Mouse (Mus musculus): Measurements from ENCODE around the gene Map3k1.

Map3k1 gene

GRCm38 (mm10) chr13:111810998-111811628 is 2.3 kb upstream of the Map3k1 start:
- no peak for DNase-seq

- DNase-seq: peak; percentile 70 to 72
These were observed 854 bp upstream of the Map3k1 start for GRCm38 (mm10) chr13:111809466-111810228.

DNA sequence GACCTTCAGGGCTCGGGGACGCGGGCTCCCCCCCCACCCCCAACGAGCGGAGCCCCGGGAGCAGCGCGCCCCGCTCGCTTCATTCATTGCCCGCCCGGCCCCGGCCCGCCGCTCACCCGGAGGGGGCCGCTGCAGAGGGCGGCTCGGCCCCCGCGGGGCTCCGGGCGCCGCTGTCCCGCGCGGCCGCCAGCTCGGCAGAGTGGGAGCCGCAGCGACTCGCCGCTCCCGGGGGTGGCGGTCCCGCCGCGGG is 481 bp downstream of the Map3k1 start:
- DNase-seq: no peak

DNA sequence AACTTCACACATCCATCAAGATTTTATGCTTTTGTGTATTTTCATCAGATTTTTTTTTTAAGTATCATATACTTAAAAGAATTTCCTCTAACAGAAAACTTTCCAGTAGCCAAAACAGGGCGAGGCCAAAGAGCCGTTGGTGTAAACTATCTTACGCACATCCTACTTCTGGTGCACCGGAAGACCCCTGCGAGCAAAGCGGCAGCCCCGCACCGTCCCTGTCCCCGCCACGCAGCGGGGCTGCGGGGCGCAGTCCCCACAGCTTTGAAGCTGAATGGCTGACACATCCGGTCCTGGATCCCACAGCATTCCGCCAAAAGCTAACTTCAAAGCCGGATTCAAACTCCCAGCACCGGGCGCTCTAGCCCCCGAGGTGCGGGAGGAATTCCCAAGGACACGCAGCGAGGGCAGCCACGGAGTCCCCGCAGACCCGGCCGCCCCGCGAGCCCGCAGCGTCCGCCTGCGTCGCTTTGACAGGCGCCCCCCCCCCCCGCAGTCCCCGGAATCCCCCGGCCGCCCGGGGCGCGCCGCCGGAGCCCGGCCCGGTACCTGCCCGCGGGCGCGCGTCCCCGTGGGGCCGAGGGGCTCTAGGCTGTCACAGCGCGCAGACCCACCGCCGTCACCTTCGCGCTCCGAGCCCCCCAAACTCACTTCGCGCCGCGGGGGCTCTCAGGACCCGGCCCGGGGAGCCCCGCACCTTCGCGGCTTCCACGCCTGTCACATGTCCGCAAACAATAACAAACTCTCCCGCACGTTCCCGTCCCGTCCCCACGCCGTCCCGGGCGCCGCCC is 1.0 kb downstream of the Map3k1 start:
- peak in 1 of 2 experiments; percentile 63 for DNase-seq

DNA sequence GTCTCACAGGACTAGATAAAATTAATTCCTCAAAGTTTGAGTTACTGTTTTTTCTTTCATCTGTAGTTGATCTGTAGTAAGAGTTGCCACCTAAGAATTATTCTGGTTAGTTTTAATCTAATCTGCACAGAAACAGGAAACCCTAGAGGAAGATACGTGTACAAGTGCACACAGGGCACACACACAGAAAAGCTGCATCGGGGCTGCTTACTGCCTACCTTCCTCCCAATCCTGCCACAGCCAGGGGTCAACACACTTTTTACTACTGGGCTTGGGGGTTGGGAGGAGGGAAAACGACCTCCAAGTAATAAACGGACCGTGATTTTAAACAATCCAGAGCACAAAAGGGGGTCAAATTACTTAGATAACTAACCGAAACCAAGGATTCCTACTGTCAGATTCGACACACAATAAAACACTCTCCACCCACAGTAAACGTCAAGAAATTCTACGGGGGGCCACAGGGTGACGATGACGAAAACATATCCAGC is 1.6 kb downstream of the Map3k1 start:
- DNase-seq: no peak

- no peak for DNase-seq
These were observed 2.8 kb downstream of the Map3k1 start for GRCm38 (mm10) chr13:111805738-111806722.

DNA sequence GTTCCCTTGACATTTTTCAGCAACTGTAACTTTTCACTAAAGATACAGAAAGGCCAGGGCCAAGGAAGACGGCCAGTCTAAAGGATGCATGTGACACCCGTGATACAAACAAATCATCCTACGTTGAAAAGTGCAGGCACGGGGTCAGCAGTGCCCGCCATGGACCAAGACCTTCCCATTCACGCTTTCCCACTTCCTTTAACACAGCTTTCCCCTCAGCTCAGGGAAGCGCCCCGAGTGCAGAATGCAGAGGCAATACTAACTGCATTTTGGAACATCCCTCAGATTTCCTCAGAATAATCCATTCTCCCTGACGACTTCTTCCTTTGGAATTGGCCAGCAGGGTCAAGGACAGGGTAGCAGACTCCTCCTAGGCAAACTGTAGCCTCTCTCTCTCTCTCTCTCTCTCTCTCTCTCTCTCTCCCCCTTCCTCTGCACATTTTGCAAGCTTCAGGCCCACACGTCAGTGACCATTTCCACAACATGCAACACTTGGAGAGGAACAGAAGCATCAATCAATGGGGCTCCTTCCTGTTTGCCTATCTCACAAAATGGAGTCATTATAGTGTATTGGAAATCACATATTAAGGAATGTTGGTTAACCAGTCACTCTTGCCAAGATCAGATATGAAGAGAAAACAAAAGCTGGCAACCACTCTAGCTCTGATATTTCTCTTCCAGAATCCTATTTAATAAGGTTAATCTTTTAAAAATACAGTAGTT is 3.7 kb downstream of the Map3k1 start:
- no peak for DNase-seq

DNA sequence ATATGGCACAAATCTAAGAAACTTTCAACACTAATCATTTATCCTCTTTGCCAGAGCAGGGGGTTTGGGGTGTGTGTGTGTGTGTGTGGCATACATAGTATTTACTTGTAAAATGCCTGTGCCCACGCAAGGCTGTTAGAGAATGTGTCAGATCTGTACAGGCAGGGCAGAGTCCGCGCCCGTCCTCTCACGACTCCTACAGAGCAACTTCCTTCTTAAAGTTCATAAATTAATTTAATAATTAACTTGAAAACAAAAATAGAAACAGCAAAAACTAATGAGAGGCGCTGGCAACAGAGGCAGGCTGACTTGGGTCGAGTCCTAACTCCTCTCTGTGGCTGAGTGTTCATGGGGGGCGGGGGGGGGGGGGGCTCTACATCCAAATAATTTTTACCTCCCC is 4.6 kb downstream of the Map3k1 start:
- DNase-seq: no peak

DNA sequence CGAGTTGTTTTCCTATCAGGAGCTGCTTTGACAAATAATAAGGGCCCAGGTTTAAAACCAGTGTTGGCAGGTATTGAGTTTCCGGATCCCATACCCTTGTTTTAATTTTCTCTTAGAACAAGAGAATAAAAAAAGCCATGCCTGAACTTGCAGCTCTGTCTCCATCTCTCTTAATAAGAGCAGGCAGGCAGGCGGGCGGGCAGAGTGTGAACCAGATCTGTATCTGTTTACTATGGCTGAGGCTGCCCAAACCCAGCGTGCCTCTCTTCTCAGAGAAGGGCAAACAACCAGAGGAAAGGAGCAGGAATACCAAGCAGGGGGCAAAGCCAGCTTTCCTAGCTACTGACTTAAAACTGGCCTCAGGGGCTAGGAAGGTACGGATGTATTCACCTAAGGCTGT is 5.3 kb downstream of the Map3k1 start:
- DNase-seq: no peak

DNA sequence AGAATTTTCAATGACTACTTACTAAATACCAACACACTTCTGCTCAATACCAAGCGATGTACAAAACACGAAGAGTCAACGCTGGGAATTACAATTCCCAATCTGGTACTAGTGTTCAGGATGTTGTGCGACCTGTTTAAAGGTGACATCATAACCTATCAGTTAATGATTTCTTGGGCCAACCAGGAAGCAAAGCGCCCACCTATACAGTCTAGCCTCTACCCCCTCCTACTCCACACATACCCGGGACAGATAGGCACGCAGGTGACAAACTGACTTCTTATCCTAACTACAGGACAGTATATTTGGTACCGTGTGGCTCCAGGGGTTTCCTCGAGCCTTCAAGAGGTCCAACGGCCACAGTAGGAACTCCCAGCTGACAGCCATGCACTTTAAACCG is 5.9 kb downstream of the Map3k1 start:
- no peak for DNase-seq

- DNase-seq: no peak
These were observed 6.5 kb downstream of the Map3k1 start for GRCm38 (mm10) chr13:111802271-111802665.

- no peak for DNase-seq
These were observed 7.0 kb downstream of the Map3k1 start for GRCm38 (mm10) chr13:111801662-111802270.

- DNase-seq: no peak
These were observed 7.9 kb downstream of the Map3k1 start for GRCm38 (mm10) chr13:111800866-111801265.

GRCm38 (mm10) chr13:111798044-111798443 is 10.7 kb downstream of the Map3k1 start:
- no peak for DNase-seq

- peak; percentile 41 to 58 for DNase-seq
These were observed 11.8 kb downstream of the Map3k1 start for GRCm38 (mm10) chr13:111797021-111797420.

- no peak for DNase-seq
These were observed 12.4 kb downstream of the Map3k1 start for GRCm38 (mm10) chr13:111796191-111796920.

- no peak for DNase-seq
These were observed 15.9 kb downstream of the Map3k1 start for GRCm38 (mm10) chr13:111792975-111793287.

DNA sequence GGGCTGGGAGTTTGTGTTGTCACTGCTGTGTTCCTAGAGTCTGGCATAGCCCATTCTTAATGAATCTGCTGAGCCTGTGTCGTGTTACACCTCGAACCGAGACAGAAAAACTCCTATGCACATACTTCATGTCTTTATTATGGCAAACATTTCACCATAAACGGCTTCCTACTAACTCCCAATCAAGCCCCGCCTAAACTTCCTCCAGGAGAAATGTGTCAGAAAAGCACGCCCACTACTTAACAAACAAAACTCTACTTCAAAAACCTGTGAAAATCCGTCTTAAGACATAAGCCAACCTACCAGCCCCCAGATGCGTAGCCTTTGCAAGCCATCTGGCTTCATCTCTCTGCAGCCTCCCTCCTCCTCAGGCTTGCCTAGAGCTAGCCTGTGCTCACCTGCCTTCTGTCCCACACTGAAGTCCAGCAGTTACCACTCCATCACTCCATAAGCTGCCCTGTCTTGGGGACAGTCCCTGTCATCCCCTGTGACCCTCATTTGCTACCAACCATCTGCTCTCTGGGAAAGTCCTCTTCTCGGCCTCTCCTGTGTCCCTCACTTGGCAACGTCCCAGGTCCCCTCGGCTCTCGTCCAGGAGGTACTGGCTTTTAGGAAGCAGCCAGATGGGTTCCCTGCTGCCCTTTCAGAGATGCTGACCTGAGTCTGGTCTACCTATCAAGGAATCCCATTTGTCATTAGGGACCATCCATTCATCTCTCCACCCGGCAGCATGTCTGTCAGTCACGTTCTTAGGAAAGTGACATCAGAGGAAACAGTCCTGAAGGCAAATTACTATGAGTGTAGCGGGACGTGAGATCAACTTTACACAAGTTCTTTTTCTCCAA is 16.4 kb downstream of the Map3k1 start:
- peak; percentile 87 to 88 for DNase-seq

DNA sequence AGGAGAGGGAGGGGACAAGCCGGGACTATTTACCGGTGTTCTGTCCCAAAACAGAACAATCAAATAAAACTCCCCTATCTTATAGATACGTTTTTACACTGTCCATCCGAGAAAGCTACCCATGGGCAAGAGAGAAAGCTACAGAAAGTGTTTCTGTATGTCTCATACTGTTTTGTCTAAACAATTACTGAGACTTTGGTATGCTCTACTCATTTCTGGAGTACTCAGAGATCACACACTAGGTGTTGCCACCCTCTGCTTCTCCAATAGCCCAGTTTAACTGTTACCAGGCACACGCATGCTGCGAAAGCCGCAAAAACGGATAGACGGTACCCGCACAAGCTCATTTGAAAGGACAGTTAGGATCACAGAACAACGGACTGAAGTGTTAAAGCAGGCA is 17.2 kb downstream of the Map3k1 start:
- no peak for DNase-seq

Data from cerebellum, adult 18-20 months (tissue).